Mouse (Mus musculus) T-cell, adult 2 months (primary cell): Measurements from ENCODE around the gene Palm2.

Experiments used
- DNase-seq: peaks from one replicate; pipeline ENCODE4 v3.0.0; 2022; ENCODE audit warnings: low spot score

Palm2 gene

DNA sequence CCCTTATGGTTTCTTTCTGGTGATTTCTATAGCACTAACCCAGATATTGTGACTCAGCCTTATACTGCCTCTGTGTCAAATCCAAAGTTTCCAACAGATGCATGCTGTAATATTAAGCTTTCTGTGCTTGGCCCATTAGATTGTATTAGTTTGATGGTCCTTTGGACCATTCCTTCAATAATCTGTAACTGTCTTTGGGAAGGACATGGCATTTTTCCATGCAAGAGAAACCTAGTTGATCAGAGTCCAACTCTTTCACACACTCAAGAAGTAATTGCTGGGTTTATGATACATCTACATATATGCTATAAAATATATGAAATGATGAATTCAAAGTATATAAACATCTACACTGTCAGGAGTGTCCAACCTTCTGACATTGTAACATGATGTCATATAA, 281.8 kb downstream of the Palm2 start:
- no peak for DNase-seq

DNA sequence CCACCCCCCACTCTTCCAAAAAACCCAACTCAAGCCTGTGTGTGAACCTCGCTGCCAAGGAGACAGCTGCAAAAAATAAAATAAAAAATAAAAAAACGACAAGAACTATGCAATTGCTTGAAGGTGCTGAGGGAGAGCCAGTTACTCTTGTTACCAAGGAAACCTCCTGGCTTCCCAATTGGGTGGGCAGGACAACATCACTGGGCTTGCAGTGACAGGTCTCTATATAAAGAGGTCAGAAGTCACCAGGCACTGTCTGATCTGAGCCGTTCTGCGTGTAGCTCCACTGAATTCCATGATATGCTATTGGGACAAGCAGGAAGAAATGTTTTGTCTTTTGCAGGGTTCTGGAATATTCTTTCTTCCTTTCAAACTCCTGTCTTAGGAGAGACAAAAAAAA, 282.7 kb downstream of the Palm2 start:
- DNase-seq, result no peak

DNA sequence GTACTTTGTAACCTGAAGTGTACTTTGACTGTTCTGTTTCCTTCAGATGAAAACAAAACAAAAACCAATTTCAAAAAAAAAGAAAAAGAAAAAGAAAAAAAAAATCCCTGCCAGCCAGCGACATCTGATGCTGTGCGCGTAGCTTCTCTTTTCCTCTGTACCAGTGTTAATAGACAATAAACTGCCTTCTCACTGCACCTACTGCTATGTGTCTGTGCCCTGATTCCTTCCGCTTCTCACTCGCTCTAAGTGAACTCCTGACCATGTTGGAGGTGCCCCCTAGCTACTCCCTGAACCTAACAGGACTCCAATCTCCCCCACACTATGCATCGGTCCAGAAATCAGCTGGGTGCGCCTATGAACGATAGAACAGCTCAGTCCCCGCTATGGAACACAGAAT, 283.3 kb downstream of the Palm2 start, which contains the start of gene Akap2:
TSS of gene Akap2 (plus strand) at position 304 of the 400 bp plus-strand sequence.
- DNase-seq, result no peak

DNA sequence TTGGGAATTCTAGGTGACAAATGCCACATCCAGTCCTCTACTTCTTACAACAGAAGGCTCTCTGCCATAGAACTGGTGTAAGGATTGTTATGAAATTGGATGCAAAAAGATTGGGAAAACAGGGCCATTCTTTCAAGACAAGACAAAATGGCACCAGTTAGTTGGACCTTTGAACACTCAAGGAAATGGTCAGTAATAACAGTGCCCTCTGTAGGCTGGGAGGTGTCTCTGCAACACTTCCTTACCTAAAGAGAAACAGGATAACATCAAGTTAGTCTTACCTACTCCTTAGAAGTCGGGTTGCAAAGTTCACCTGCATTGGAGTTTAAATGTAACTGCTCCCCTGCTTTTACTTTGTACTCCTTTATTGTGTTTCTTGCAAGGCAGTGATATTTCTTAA, 285.3 kb downstream of the Palm2 start:
- DNase-seq, result no peak

DNA sequence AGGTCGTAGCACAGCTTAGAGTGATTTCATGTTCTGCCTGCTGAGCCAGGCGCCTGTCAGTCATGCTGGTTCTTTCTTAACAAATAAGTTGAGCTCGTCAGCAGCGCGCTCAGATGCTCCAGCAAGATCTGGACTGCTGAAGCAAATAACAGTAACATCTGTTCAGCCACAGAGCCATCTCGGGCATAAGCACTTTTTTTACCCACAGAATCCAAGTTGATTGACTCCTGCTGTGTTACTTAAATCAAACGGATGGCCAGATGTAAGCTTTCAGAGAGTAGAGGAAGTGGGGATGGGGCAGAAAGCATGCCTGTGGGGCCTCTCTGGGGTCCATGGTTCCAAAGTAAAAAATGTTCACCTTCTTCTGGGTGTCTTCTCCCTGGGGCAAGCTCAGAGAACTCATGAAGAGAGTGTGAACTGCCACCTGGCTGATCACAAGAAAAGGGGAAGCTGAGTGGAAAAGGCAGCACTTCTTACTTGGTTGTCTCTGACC, 286.9 kb downstream of the Palm2 start:
- DNase-seq, result no peak

DNA sequence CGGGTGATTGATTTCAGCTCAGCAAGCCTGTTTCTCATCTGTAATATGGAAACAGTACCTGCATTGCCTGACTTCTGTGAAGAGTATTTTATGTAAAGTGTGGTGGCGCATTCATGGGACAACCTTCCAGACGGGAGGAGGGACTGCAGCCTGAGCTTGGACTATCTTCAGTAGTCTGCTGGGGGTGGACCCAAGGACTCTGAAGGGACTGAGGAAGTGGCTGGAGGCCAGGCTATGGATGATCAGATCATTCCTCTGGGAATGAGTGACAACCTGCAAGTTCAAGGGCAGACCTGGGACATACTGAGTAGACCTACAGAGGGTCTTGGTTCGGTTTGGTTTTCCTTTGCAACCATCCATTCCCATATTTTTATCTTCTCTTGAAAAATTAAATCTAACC, 288.2 kb downstream of the Palm2 start:
- DNase-seq, result no peak

DNA sequence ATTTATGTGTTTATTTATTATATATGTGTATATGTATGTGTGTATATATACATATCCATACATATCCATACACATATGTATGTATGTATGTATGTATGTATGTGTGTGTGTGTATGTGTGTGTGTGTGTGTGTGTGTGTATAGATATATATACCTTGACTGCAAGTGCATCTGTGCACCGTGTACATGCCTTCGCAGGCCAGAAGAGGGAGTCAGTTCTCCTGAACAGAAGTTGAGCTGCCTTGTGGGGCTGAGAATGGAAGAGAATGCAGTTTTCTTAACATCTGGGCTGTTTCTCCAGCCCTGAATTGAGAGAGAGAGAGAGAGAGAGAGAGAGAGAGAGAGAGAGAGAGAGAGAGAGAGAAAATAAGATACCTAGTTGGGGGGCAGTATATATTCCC, 289.6 kb downstream of the Palm2 start:
- DNase-seq, result peak; percentile 22

DNA sequence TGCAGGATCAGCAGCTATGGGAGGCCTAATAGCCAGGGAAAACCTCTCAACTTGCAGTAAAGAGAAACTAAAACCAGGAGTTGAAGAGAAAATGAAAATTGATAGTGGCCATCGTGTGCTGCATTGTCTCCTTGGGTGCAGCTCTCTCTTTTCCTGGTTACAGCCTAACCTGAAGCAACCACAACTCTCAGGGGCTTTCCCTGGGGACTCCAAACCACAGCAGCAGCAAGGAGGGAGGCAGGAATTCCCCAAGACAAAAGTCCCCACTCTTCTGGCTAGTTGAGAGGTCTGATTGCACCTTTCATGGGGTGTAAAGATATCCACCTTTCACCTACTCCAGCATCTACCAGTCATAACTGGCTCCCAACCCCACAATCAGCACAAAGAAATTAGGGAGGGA, 291.5 kb downstream of the Palm2 start:
- DNase-seq, result peak; percentile 33

DNA sequence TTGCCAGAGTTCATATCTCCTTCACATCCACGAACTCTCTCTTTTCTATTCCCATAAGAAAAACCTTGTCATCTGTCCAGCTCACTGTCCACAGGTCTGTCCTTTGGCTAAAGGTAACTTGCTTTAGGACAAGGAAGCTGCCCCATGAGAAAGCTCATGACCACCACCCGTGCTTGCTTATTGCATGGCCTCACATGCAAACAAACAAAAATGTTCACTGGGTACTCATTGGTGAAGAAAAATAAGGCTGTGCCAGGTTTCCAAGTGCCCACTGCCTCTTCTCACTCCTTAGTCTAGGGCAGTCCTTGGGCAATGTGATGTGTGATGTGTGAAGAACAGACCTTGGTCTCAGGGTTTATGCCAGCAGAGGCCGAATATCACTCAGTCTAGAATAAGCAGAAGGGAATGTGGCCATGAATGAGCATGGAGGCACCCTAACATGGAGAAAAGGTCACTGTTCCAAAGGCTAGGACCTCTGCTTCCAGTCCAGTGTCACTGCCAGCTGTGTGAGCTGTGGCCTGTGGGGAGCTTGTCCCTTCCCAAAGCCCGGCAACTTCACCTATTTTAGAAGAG, 294.6 kb downstream of the Palm2 start:
- DNase-seq, result no peak

DNA sequence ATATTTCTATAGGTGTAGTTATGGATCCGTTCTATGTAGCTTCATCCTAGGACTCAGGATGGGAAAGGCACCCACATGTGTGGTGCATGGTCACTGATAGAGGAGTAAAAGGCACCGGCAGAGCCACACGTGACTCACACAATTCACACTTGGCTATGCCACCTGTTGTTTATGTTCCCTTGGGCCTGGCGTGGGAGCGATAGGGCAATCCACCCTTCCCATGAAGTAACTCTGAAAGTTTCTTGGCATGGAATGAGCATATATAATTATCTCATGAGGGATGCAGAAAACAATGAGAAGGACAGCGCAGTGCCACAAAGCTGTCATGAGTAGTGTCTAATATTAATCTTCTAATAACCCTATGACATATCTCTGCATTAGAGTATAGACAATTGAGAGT, 296.0 kb downstream of the Palm2 start:
- DNase-seq, result no peak

DNA sequence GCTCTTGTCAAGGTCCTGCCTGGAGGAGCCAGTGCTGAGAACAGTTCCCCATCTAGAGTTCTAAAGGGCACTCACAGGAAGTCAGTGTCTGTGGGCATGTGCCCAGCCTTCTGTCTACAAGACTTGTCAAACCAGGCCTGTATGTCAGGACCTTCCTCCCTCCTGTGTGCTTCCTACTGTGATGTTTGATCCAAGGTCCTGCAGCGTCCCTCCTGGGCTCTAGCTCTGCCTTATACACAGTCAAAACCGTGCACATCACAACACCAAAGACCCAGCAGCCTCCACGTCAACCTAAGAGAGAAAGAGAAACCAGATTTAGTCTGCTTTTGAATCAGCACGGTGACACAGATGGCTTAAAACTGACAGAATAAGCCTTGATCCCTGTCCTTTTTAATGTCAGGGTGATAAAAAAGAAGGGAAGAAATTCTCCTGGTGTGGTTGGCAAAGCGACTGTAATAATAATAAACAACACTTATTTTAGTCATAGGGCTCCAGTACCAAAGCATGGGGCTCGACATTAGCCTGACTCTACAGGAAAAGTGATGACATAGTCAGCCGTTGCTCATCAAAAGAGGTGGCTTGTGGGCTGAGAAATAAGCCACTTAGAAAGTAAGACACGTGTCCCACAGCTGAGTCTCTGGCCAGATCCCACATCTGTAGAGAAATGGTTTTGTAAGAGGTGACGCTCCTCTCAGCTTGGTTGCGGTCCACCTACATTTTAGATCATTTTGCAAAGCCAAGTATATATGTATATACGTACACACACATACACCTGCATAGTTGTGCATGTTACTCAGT, 297.0 kb downstream of the Palm2 start:
- DNase-seq, result peak; percentile 60

DNA sequence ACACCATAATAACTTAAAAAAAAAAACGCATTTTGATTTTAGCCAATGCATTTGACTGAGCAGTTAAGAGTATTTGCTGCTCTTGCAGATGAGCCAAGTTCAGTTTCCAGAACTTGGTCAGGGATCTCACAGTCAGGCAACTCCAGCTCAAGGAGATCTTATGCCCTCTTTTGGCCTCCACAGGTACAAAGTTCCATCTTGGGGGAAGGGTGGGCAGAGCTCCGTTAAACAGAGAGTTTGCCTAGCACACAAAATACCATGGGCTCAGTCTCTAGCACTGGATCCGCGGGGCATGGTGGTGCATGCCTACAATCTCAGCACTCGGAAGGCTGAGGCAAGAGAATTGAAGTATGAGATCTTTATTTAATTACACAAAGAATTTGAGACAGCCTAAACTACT, 298.3 kb downstream of the Palm2 start:
- no peak for DNase-seq

DNA sequence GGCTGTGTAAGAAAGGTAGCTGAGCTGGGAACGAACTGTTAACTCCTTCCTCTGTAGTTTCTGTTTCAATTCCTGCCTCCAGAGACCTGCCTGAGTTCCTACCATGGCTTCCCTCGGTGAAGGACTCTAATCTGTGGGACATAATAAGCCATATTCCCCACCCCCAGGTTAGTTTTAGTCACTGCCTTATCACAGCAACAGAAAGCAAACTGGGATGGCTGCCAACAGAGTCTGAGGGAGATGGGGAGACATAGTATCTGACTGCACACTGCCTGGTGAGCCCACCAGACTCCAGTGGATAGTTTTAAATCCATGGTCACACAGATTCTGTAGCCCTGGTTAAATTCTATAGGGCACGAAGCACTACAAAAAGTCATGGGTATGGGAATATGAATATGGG, 299.4 kb downstream of the Palm2 start:
- DNase-seq, result no peak

DNA sequence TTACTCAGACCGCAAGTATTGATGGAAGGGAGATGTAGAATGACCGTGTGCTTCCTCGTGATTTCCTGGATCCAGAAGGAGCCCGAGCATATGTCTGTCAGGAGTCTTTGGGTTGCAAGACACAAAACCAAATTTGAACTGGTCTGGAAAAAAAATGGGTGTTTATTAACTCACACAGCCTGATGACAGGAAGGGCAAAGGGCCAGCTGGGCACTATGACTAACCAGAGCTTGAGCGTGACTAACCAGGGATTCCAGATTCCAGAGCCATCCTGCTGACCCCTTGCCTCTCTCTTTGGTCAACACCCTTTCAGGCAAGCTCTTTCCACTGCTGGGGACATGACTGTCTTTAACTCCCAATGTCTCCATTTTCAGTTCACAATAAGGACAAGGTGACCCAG, 301.4 kb downstream of the Palm2 start:
- no peak for DNase-seq

DNA sequence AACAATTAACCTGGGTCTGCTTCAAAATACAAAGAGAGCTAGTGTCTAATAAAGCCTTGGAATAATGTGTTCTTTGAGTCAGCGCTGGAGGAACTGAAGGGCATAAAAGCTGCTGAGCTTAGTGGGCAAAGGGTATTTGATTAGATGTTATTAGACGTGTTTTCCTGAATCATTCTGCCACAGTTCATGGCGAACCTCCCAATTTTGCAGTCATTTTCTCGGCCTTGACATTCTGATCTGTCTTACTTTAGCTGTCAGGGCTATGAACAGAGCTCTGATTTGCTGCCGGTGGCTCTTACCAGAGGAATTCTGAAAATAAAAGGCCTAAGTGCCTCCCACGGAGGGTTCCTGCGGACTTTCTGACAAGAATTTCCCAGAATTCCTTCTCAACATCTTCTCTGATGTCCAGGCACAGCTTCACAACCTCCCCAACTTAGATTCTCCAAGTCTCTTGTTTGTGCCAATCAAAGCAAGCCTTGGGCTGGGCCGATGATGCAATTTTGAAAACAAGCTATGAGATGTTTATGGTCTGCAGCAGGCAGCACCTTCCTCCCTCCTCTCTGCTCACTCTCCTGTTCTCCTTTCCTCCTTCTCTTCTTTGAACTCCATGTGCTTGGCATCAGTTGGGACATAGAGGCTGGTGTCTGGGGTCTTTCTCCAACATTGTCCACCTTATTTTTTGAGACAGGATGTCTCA, 305.0 kb downstream of the Palm2 start:
- DNase-seq, result no peak

DNA sequence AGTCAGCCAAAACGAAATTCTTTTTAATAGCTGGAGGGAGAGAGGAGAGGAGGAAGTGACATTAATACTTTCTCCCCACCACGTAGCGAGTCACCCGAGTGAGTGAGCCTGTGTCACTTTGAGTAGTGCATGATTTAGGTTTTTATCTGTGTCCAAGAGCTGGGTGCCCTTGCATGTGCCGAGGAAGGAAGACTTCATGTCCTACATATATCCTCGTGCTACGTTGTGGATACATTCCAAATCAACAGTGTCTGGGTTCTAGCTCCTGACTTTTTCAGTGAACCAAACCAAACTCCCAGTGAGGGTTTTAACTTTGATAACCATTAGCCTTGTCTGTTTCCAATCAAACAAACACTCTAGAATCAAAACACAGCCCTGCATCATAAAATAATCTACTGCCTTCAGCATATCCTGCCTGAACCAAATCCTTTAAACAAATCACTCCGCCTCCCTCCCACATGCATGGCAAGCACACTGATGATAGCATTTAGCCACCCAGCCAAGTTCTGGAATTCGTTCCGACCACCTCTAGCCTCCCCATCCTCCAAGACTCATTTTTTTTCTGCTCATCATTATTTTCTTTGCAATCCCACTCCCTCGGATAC, 309.4 kb downstream of the Palm2 start:
- no peak for DNase-seq

DNA sequence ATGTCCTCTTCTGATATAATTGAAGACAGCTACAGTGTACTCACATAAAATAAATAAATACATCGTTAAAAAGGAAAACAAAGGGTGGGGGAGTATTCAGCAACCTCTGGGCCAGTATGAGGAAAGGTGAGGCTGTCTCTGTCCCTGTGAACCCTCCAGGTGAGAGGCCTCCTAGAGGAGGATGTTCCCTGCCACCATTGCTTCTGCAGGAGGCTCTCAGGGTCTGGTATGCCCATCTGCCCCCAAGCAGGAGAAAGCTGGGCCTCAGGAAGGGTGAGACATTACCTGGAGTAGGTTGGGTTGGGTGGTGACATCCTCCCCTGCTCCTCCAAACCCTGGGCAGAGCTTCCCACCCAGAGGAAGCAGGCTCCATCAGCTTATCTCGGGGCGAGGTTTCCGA, 316.6 kb downstream of the Palm2 start:
- DNase-seq, result no peak

DNA sequence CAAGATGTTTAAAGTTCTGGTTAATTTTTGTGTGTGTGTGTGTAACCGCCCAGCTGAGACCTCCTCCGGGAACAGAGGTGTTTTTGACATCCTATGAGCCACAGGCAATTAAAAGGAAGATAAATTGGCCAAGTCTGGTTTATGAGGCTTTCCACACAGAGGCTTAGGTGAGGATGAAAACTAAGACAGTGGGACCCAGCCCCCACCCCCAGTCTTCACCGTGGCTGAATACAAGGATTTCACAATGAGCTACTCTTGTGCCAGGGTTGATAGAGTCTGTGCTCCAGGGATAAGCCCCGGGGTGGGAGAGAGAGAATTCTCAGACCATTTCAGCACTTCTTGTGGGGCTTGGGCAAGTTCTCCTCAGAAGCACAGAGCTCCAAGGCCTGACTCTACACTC, 317.0 kb downstream of the Palm2 start:
- DNase-seq, result no peak

DNA sequence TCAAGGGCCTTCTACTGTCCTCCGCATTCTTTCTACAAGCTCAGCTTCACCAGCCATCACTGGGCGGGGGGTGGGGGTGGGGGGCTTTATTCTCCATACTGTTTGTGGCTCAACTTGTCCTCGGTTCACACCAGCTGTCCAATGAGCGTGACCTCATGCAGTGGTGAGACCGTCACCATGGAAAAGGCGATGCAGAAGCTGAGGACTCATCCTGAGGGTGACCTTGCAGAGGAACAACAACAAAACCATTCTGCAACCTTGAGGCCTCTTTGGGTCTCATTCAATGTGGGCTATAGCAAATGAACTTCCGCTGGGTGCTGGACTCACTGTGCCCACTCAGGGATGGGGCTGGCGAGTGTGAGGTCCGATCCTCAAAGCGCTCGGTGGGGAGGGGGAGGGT, 317.5 kb downstream of the Palm2 start:
- no peak for DNase-seq

DNA sequence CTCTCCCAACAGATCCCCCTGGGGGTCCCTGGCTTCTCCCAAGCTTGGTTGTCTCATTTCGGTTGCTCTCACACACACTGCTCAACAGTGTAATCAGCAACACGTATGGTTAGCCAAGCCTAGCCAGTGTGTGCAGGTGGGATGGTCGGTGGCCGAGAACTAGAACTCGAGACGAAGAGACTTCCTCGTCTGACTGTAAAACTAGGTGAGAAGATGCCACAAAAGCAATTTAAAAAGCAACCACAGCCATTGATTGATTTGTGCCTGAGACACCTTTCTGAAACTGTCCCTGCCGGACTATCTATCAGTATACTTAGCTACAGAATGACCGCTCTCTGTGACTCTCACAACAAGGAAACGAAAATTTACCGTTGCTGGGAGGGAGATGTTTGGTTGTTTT, 321.0 kb downstream of the Palm2 start:
- DNase-seq, result no peak

DNA sequence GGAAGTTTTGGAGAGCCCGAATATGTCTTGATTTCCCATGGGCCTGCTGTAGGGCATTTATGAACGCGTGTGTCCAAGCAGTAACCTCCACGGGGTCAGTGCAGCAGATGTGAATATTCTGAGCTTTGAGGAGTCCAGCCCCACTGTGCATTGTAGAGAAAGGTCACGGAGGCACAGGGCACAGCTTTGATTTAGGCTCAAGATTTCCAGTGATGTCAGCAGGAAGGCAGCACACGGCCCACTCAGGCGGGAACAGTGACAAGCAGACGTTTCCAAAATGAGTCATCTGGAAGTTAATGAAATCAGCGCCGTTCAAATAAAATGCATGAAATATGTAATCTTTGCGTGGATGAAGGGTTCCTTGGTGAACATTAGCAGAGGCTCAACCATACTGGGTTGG, 323.9 kb downstream of the Palm2 start:
- DNase-seq, result no peak
